In genomic region chr15:95574661-95575060, GRCm38 (mm10) we compare ENCODE assay signal across 10 mouse cellular contexts. TPM values are rescaled to one million over a fixed set of nuclear protein-coding genes. Genes with fewer than 3 reads are reported as not detected.
DNase-seq lines count a peak whose midpoint lies in the region; ATAC-seq and TF ChIP-seq lines count a peak whose summit lies in the region.
"Had no signal": no experiment of that assay in that cellular context is flagged by ENCODE, and none has a peak within 500 bp of the region (broad histone marks: within the 10 kb centered on the region; RNA-seq: fewer than 3 reads in every experiment).

No protein-coding gene starts in this region.

- no peaks in the 10 kb centered on the region for H3K27me3 ChIP-seq in liver, embryonic 11.5 days (replicated peaks; ENCODE audit: control insufficient read depth, insufficient read depth, low read length)
- H3K27me3 ChIP-seq in limb, embryonic 11.5 days (ENCODE audit: control insufficient read depth, insufficient read depth, low read length): no peaks in the 10 kb centered on the region

- no peaks in the 10 kb centered on the region for H3K9me3 ChIP-seq in liver, embryonic 11.5 days (ENCODE audit: control insufficient read depth, low read length)
- no peaks in the 10 kb centered on the region for H3K9me3 ChIP-seq in limb, embryonic 11.5 days (ENCODE audit: control insufficient read depth, low read length)
- H3K9me3 ChIP-seq: embryonic facial prominence, embryonic 15.5 days had no signal

- WGBS in liver, embryonic 11.5 days: 17% methylated on average over 5 of the region's 5 CpGs
- 14% methylated on average over 5 of the region's 5 CpGs for WGBS in limb, embryonic 11.5 days

- H3K4me3 ChIP-seq in liver, embryonic 11.5 days (ENCODE audit: low read depth, low read length): no peak overlapping the region
- H3K4me3 ChIP-seq in limb, embryonic 11.5 days (ENCODE audit: low read depth, low read length): no peak overlapping the region
- H3K4me3 ChIP-seq: embryonic facial prominence, embryonic 15.5 days had no signal

- peak; percentile 72; the same call in 1 of the 2 replicates for TF ChIP-seq CTCF in brain, embryonic 14.5 days (IDR thresholded peaks at IDR 0.05; ENCODE audit: borderline replicate concordance, extremely low read depth, insufficient read depth, insufficient read length)

- H3K27ac ChIP-seq in liver, embryonic 11.5 days (ENCODE audit: low read depth, low read length): no peak overlapping the region
- H3K27ac ChIP-seq in limb, embryonic 11.5 days (replicated peaks; ENCODE audit: low read depth, low read length): no peak overlapping the region
- H3K27ac ChIP-seq: embryonic facial prominence, embryonic 15.5 days; macrophage had no signal

- no peak for TF ChIP-seq POLR2A in brain, embryonic 14.5 days (IDR thresholded peaks at IDR 0.05; ENCODE audit: borderline replicate concordance, extremely low read depth, insufficient read depth, insufficient read length, poor library complexity, severe bottlenecking)

- ATAC-seq in liver, embryonic 11.5 days (replicated peaks; ENCODE audit: low FRiP score): no peak
- no peak for ATAC-seq in limb, embryonic 11.5 days (ENCODE audit: insufficient number of reproducible peaks, low FRiP score, low TSS enrichment, low read depth)
- no peak for ATAC-seq in erythroid progenitor cell, adult 5-6 weeks (replicated peaks; ENCODE audit: low FRiP score, poor library complexity, severe bottlenecking)

- peak; percentile 7 for DNase-seq in liver
- DNase-seq in liver, embryonic 11.5 days (ENCODE audit: low spot score): no peak
- peak; percentile 84 for DNase-seq in brain, embryonic 14.5 days (ENCODE audit: low read depth)
- peak; percentile 24 for DNase-seq in fibroblast of lung, adult 2 months (ENCODE audit: low read depth)
- DNase-seq in hindlimb bud, embryonic 11.5 days (ENCODE audit: extremely low spot score, low read depth, low spot score): peak; percentile 60
- DNase-seq in limb, embryonic 11.5 days (ENCODE audit: low spot score): peak; percentile 73
- DNase-seq in retina, adult 2 months (ENCODE audit: low read depth, low spot score): peak; percentile 6

- H3K4me2 ChIP-seq in liver, embryonic 11.5 days: no peak overlapping the region
- no peak overlapping the region for H3K4me2 ChIP-seq in limb, embryonic 11.5 days (ENCODE audit: low read depth, severe bottlenecking)
- H3K4me2 ChIP-seq: embryonic facial prominence, embryonic 15.5 days had no signal

- H3K9ac ChIP-seq in liver, embryonic 11.5 days (ENCODE audit: low read depth, low read length): no peak overlapping the region
- H3K9ac ChIP-seq in limb, embryonic 11.5 days (ENCODE audit: low read length): no peak overlapping the region
- H3K9ac ChIP-seq: embryonic facial prominence, embryonic 15.5 days had no signal

- H3K4me1 ChIP-seq in liver, embryonic 11.5 days (replicated peaks; ENCODE audit: control insufficient read depth, insufficient read depth, low read length): no peaks in the 10 kb centered on the region
- H3K4me1 ChIP-seq in limb, embryonic 11.5 days (ENCODE audit: control insufficient read depth, insufficient read depth, low read length): no peaks in the 10 kb centered on the region
- H3K4me1 ChIP-seq: embryonic facial prominence, embryonic 15.5 days had no signal

- no peaks in the 10 kb centered on the region for H3K36me3 ChIP-seq in liver, embryonic 11.5 days (ENCODE audit: control insufficient read depth, insufficient read depth, low read length)
- H3K36me3 ChIP-seq in limb, embryonic 11.5 days (ENCODE audit: control insufficient read depth, insufficient read depth, low read length): no peaks in the 10 kb centered on the region
- H3K36me3 ChIP-seq: embryonic facial prominence, embryonic 15.5 days had no signal

RNA-seq across cellular contexts. Expression of gene Nell2, which starts 46.3 kb away (rescaled TPM):
- 1.8 and 1.9 TPM in 2 replicates for polyA plus RNA-seq in liver, embryonic 11.5 days (2014; fragmentation: Nextera tagmentation; extraction: Ambion mirVana)
- polyA plus RNA-seq in brain, embryonic 14.5 days (2012; rRNA removed): 125 and 168 TPM in 2 replicates
- 3.2 and 4.2 TPM in 2 replicates for polyA plus RNA-seq in limb, embryonic 11.5 days (2014; fragmentation: Nextera tagmentation; extraction: Ambion mirVana)
- total RNA-seq in erythroid progenitor cell, adult 5-6 weeks (2015; ENCODE audit: low replicate concordance): not detected in 2 replicates
- not detected in 2 replicates for total RNA-seq in erythroid progenitor cell, adult 5-6 weeks (2017; ENCODE audit: low replicate concordance)
- polyA plus RNA-seq: macrophage had no signal

Comparison
In these comparisons a context has a peak if more than half of its experiments do, and no peak if none do; other contexts are left out.
1. RNA of gene Nell2, which starts 46.3 kb away (polyA plus RNA-seq): 125 to 168 TPM in brain, embryonic 14.5 days; 3.2 to 4.2 TPM in limb, embryonic 11.5 days and 1.8 to 1.9 TPM in liver, embryonic 11.5 days; every median in the first group is over 10 times any median in the second.